Comparison of ENCODE assay signal across 17 mouse cellular contexts in genomic region chr12:50071797-50072196, GRCm38 (mm10).
"Had no signal": no experiment of that assay in that cellular context is flagged by ENCODE, and none has a peak within 500 bp of the region (broad histone marks: within the 10 kb centered on the region; RNA-seq: fewer than 3 reads in every experiment).

No protein-coding gene starts in this region.

- H3K27ac ChIP-seq: limb, embryonic 15.5 days; liver, embryonic 12.5 days; midbrain, embryonic 15.5 days; neural tube, embryonic 13.5 days had no signal

- H3K9ac ChIP-seq: limb, embryonic 15.5 days; liver, embryonic 12.5 days; lung, embryonic 14.5 days; midbrain, embryonic 15.5 days; neural tube, embryonic 13.5 days had no signal

- H3K4me3 ChIP-seq: limb, embryonic 15.5 days; liver, embryonic 12.5 days; megakaryocyte, embryonic 14.5 days; midbrain, embryonic 15.5 days; neural tube, embryonic 13.5 days had no signal

- DNase-seq: layer of hippocampus, adult 9-11 months; layer of hippocampus, postnatal 36 days; lung, embryonic 14.5 days; lung, postnatal 10 days; lung, postnatal 4 days; retina, postnatal 1 day; right cerebral cortex, postnatal 4 days; spleen, adult 18-20 months; thymus, adult 18-20 months; thymus, postnatal 25 days had no signal

- H3K4me2 ChIP-seq: limb, embryonic 15.5 days; liver, embryonic 12.5 days; lung, embryonic 14.5 days; midbrain, embryonic 11.5 days; midbrain, embryonic 15.5 days; neural tube, embryonic 13.5 days had no signal

- H3K27me3 ChIP-seq: limb, embryonic 15.5 days; liver, embryonic 12.5 days; megakaryocyte, embryonic 14.5 days; midbrain, embryonic 15.5 days; neural tube, embryonic 13.5 days had no signal

- H3K9me3 ChIP-seq: limb, embryonic 15.5 days; liver, embryonic 12.5 days; megakaryocyte, embryonic 14.5 days; midbrain, embryonic 15.5 days; neural tube, embryonic 13.5 days had no signal

- H3K36me3 ChIP-seq: limb, embryonic 15.5 days; liver, embryonic 12.5 days; midbrain, embryonic 15.5 days; neural tube, embryonic 13.5 days had no signal

- H3K4me1 ChIP-seq: limb, embryonic 15.5 days; liver, embryonic 12.5 days; megakaryocyte, embryonic 14.5 days; midbrain, embryonic 15.5 days; neural tube, embryonic 13.5 days had no signal

- ATAC-seq: intestine, embryonic 16.5 days; liver, embryonic 12.5 days; midbrain, embryonic 15.5 days had no signal
